Mouse (Mus musculus): ENCODE measurements around the gene Gm47985. TPM values are rescaled to one million over a fixed set of nuclear protein-coding genes. Genes with fewer than 3 reads are reported as not detected.

The Gm47985 gene
- total and polyA plus RNA-seq, 3 experiments = 0.29 to 3.2 (median 0.80) TPM

DNA sequence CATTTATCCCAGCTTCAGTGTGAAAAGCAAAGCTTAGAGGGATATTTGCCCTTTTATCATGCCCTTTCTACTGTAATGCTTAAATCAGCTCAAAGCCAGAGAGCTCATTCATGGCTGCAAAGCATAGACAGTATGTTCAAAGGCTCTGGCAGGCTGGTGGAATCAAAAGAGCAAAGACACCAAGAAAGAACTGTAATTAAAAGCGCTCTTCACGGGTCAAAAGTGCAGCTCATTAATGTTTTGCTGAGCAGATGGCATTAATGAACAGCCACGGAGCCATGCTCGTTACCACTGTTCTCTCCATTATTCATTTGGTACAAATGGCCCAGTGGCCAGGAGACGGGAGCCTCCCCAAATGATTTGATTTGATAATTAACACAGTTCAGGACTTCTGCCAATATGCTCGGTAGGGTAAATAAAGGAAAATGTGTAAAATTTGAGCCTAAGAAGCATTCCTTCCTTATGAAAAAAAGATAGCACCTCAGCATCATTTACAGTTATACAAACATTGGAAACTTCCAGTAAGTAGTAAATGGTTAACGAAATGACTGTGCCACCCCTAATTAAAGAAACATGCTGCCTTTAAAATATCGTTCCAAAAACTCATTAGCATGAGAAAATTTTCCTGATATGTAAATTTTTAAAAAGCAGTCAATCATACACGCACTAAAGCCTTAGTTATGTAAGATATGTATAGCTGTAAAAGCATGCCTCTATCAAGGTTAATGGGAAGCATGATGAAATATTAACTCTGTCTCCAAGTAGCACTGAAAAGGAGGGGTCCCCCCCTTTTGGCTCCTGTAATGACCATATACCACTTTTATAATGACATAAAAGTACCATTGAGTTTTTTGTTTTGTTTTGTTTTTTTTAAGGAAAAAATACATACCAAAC, 24.1 kb upstream of the Gm47985 start:
- no peak for DNase-seq
- Histone ChIP-seq H3K36me3 (ENCODE audit: control insufficient read depth, insufficient read depth, low read length) (no peaks in the 10 kb centered on the region; the same call in 1 of the 2 replicates), H3K4me1 (ENCODE audit: control insufficient read depth, insufficient read depth, low read length) (no peaks in the 10 kb centered on the region; the same call in 1 of the 2 replicates), H3K27ac (no peak overlapping the region), H3K9ac (ENCODE audit: low read depth, low read length) (no peak overlapping the region), H3K27me3 (ENCODE audit: control insufficient read depth, insufficient read depth, low read length) (no peaks in the 10 kb centered on the region), H3K79me2 (replicated peaks; ENCODE audit: control insufficient read depth, insufficient read depth, low read length) (no peaks in the 10 kb centered on the region), H3K4me3 (no peak overlapping the region)
- 86% methylated on average over 9 of the region's 9 CpGs for WGBS
- TF ChIP-seq POLR2A (IDR thresholded peaks at IDR 0.05; ENCODE audit: insufficient read depth, low read depth, low read length) (no peak), CTCF (IDR thresholded peaks at IDR 0.05) (no peak), EP300 (IDR thresholded peaks at IDR 0.05; ENCODE audit: insufficient read depth, low read depth, low read length) (no peak)
- intact Hi-C loops (cut with DNase I) = no loop called here

- Histone ChIP-seq H3K27ac (no peak overlapping the region), H3K36me3 (ENCODE audit: control insufficient read depth, insufficient read depth, low read length) (no peaks in the 10 kb centered on the region; the same call in 1 of the 2 replicates), H3K9ac (ENCODE audit: low read depth, low read length) (no peak overlapping the region), H3K79me2 (replicated peaks; ENCODE audit: control insufficient read depth, insufficient read depth, low read length) (no peaks in the 10 kb centered on the region), H3K4me3 (no peak overlapping the region), H3K27me3 (ENCODE audit: control insufficient read depth, insufficient read depth, low read length) (no peaks in the 10 kb centered on the region), H3K4me1 (ENCODE audit: control insufficient read depth, insufficient read depth, low read length) (no peaks in the 10 kb centered on the region; the same call in 1 of the 2 replicates)
- WGBS = 93% methylated on average over 2 of the region's 2 CpGs
- TF ChIP-seq CTCF (IDR thresholded peaks at IDR 0.05) (no peak), POLR2A (IDR thresholded peaks at IDR 0.05; ENCODE audit: insufficient read depth, low read depth, low read length) (no peak), EP300 (IDR thresholded peaks at IDR 0.05; ENCODE audit: insufficient read depth, low read depth, low read length) (no peak)
- intact Hi-C loops (cut with DNase I) = no loop called here
- no peak for DNase-seq
These were observed 23.4 kb upstream of the Gm47985 start for GRCm38 (mm10) chr1:151158857-151159510.

- no peak overlapping the region for H3K27ac ChIP-seq
- no peak overlapping the region for H3K9ac ChIP-seq (ENCODE audit: low read depth, low read length)
- no peak overlapping the region for H3K4me3 ChIP-seq
- no peak for DNase-seq
- no peaks in the 10 kb centered on the region for H3K27me3 ChIP-seq (ENCODE audit: control insufficient read depth, insufficient read depth, low read length)
- WGBS = 46% methylated on average over 8 of the region's 8 CpGs
- intact Hi-C loops (cut with DNase I) = no loop called here
- TF ChIP-seq CTCF (IDR thresholded peaks at IDR 0.05) = no peak
- TF ChIP-seq EP300 (IDR thresholded peaks at IDR 0.05; ENCODE audit: insufficient read depth, low read depth, low read length) = no peak
- TF ChIP-seq POLR2A (IDR thresholded peaks at IDR 0.05; ENCODE audit: insufficient read depth, low read depth, low read length) = no peak
- no peaks in the 10 kb centered on the region; the same call in 1 of the 2 replicates for H3K4me1 ChIP-seq (ENCODE audit: control insufficient read depth, insufficient read depth, low read length)
- no peaks in the 10 kb centered on the region for H3K36me3 ChIP-seq (ENCODE audit: control insufficient read depth, insufficient read depth, low read length)
- no peaks in the 10 kb centered on the region for H3K79me2 ChIP-seq (replicated peaks; ENCODE audit: control insufficient read depth, insufficient read depth, low read length)
These were observed 16.3 kb upstream of the Gm47985 start for GRCm38 (mm10) chr1:151166031-151166430.

DNA sequence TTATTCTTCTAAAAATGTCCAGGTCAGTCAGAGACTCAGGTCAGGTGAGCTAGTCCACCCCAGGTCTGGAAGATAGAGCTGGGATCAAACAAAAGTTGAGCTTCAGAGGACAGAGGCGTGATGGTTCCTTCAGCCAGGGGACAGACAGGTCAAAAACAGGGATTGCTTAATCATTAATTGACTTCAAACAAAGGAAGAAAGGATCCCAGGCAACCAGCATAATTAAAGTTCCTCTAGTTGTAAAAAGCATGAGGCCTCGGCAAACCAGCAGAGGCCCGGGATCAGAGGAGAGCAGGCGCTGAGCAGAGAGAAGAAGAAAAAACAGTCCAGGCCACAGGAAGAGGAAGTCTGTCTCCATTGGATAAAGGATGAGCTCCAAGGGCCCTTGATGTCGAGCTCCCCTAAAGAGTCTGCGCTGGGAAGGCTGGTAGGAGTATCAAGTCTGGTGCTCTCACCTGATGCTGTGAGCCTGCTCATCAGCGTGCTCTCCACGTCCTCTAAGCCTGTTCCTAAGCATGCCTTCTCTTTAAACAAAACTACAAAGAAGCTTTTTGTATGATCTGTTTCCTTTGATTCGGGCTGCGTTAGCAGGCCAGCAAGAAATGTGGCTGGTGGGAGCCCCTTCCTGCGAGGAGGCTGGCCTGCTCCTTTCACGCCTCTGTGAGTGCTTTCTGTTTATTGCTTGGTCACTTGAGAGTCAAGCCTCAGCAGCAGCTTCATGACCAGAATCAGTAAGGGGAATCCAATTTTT, 14.9 kb upstream of the Gm47985 start:
- intact Hi-C loops (cut with DNase I) = no loop called here
- H3K9ac ChIP-seq (ENCODE audit: low read depth, low read length) = no peak overlapping the region
- DNase-seq = no peak
- H3K27ac ChIP-seq = no peak overlapping the region
- H3K36me3 ChIP-seq (ENCODE audit: control insufficient read depth, insufficient read depth, low read length) = no peaks in the 10 kb centered on the region
- H3K4me1 ChIP-seq (ENCODE audit: control insufficient read depth, insufficient read depth, low read length) = peaks cover 1% of the 10 kb centered on the region
- TF ChIP-seq POLR2A (IDR thresholded peaks at IDR 0.05; ENCODE audit: insufficient read depth, low read depth, low read length) (no peak), CTCF (IDR thresholded peaks at IDR 0.05) (no peak), EP300 (IDR thresholded peaks at IDR 0.05; ENCODE audit: insufficient read depth, low read depth, low read length) (no peak)
- WGBS = 52% methylated on average over 12 of the region's 12 CpGs
- H3K27me3 ChIP-seq (ENCODE audit: control insufficient read depth, insufficient read depth, low read length) = no peaks in the 10 kb centered on the region
- H3K79me2 ChIP-seq (replicated peaks; ENCODE audit: control insufficient read depth, insufficient read depth, low read length) = no peaks in the 10 kb centered on the region
- no peak overlapping the region for H3K4me3 ChIP-seq

- no peak overlapping the region for H3K9ac ChIP-seq (ENCODE audit: low read depth, low read length)
- 70% methylated on average over 3 of the region's 3 CpGs for WGBS
- H3K4me3 ChIP-seq = no peak overlapping the region
- peaks cover 1% of the 10 kb centered on the region for H3K4me1 ChIP-seq (ENCODE audit: control insufficient read depth, insufficient read depth, low read length)
- no peaks in the 10 kb centered on the region for H3K27me3 ChIP-seq (ENCODE audit: control insufficient read depth, insufficient read depth, low read length)
- TF ChIP-seq CTCF (IDR thresholded peaks at IDR 0.05) (no peak), POLR2A (IDR thresholded peaks at IDR 0.05; ENCODE audit: insufficient read depth, low read depth, low read length) (no peak), EP300 (IDR thresholded peaks at IDR 0.05; ENCODE audit: insufficient read depth, low read depth, low read length) (no peak)
- H3K79me2 ChIP-seq (replicated peaks; ENCODE audit: control insufficient read depth, insufficient read depth, low read length) = no peaks in the 10 kb centered on the region
- no peaks in the 10 kb centered on the region for H3K36me3 ChIP-seq (ENCODE audit: control insufficient read depth, insufficient read depth, low read length)
- no peak for DNase-seq
- H3K27ac ChIP-seq = no peak overlapping the region
- intact Hi-C loops (cut with DNase I) = no loop called here
These were observed 13.7 kb upstream of the Gm47985 start for GRCm38 (mm10) chr1:151168637-151169036.
